Comparison of ENCODE assay signal across 22 mouse cellular contexts in genomic region chr6:94532086-94532485, GRCm38 (mm10). TPM values are rescaled to one million over a fixed set of nuclear protein-coding genes. Genes with fewer than 3 reads are reported as not detected.
A peak's percentile ranks its signal among the peaks of the same experiment; 100 is the strongest.
DNase-seq lines count a peak whose midpoint lies in the region; ATAC-seq and TF ChIP-seq lines count a peak whose summit lies in the region.
"Had no signal": no experiment of that assay in that cellular context is flagged by ENCODE, and none has a peak within 500 bp of the region (broad histone marks: within the 10 kb centered on the region; RNA-seq: fewer than 3 reads in every experiment).

No protein-coding gene starts in this region.

- TF ChIP-seq CTCF in liver, postnatal 0 days (IDR thresholded peaks at IDR 0.05; ENCODE audit: low read depth): no peak

- WGBS in liver, embryonic 13.5 days (ENCODE audit: insufficient replicate concordance): 51% methylated on average over 4 of the region's 4 CpGs
- WGBS in liver, embryonic 11.5 days: 70% methylated on average over 4 of the region's 4 CpGs
- 58% methylated on average over 4 of the region's 4 CpGs for WGBS in liver, postnatal 0 days (ENCODE audit: insufficient replicate concordance)

- no peak overlapping the region for H3K9ac ChIP-seq in liver, embryonic 13.5 days
- no peak overlapping the region for H3K9ac ChIP-seq in liver, embryonic 11.5 days (ENCODE audit: low read depth, low read length)
- H3K9ac ChIP-seq in liver, postnatal 0 days (replicated peaks): no peak overlapping the region
- H3K9ac ChIP-seq: embryonic facial prominence, embryonic 15.5 days; hindbrain, embryonic 12.5 days had no signal

- H3K27ac ChIP-seq in liver, embryonic 13.5 days: no peak overlapping the region
- H3K27ac ChIP-seq in liver, embryonic 11.5 days (ENCODE audit: low read depth, low read length): no peak overlapping the region
- H3K27ac ChIP-seq in liver, postnatal 0 days (ENCODE audit: low read depth): no peak overlapping the region
- H3K27ac ChIP-seq: embryonic facial prominence, embryonic 15.5 days; forebrain, embryonic 10.5 days; heart, embryonic 10.5 days; hindbrain, embryonic 12.5 days had no signal

- no peaks in the 10 kb centered on the region for H3K27me3 ChIP-seq in liver, embryonic 13.5 days
- H3K27me3 ChIP-seq in liver, embryonic 11.5 days (replicated peaks; ENCODE audit: control insufficient read depth, insufficient read depth, low read length): no peaks in the 10 kb centered on the region
- no peaks in the 10 kb centered on the region for H3K27me3 ChIP-seq in liver, postnatal 0 days (ENCODE audit: insufficient read depth, low read length)
- H3K27me3 ChIP-seq: embryonic facial prominence, embryonic 15.5 days; hindbrain, embryonic 12.5 days had no signal

- no peaks in the 10 kb centered on the region for H3K4me1 ChIP-seq in liver, embryonic 13.5 days (replicated peaks)
- no peaks in the 10 kb centered on the region for H3K4me1 ChIP-seq in liver, embryonic 11.5 days (replicated peaks; ENCODE audit: control insufficient read depth, insufficient read depth, low read length)
- no peaks in the 10 kb centered on the region for H3K4me1 ChIP-seq in liver, postnatal 0 days (ENCODE audit: insufficient read depth)
- H3K4me1 ChIP-seq: embryonic facial prominence, embryonic 15.5 days; heart, embryonic 10.5 days; hindbrain, embryonic 12.5 days had no signal

- no peak for TF ChIP-seq EP300 in liver, postnatal 0 days (IDR thresholded peaks at IDR 0.05; ENCODE audit: low read depth)

- H3K36me3 ChIP-seq in liver, embryonic 13.5 days: 0 out of 2 replicates have a peak, but pooled peaks cover 2% of the 10 kb centered on the region
- no peaks in the 10 kb centered on the region for H3K36me3 ChIP-seq in liver, embryonic 11.5 days (ENCODE audit: control insufficient read depth, insufficient read depth, low read length)
- H3K36me3 ChIP-seq in liver, postnatal 0 days (replicated peaks; ENCODE audit: insufficient read depth, low read length): no peaks in the 10 kb centered on the region
- H3K36me3 ChIP-seq: embryonic facial prominence, embryonic 15.5 days; hindbrain, embryonic 12.5 days had no signal

- ATAC-seq in frontal cortex, adult (ENCODE audit: low TSS enrichment): peak; percentile 99
- peak; percentile 45; the same call in 1 of the 2 replicates for ATAC-seq in liver, embryonic 13.5 days (ENCODE audit: low read depth)
- no peak for ATAC-seq in liver, embryonic 11.5 days (replicated peaks; ENCODE audit: low FRiP score)
- ATAC-seq in liver, postnatal 0 days: peak; percentile 36; the same call in 1 of the 2 replicates
- ATAC-seq: forebrain, embryonic 14.5 days; hindbrain, embryonic 16.5 days had no signal

- DNase-seq in frontal cortex, postnatal 10 days (ENCODE audit: low spot score in 2 of 2): no peak
- DNase-seq in liver, embryonic 13.5 days: no peak
- DNase-seq in liver, embryonic 11.5 days (ENCODE audit: low spot score): no peak
- peak; percentile 15 for DNase-seq in 416B (ENCODE audit: low read depth)
- DNase-seq in liver, postnatal 0 days: no peak
- DNase-seq in testis, postnatal 14 days (ENCODE audit: low spot score): no peak
- DNase-seq in thymus, postnatal 25 days: no peak
- DNase-seq: adrenal gland, postnatal 14 days; cerebellum, adult 2 months; cerebellum, postnatal 10 days; embryo, embryonic 11 days; gastrocnemius, postnatal 14 days; heart, postnatal 10 days; heart, postnatal 4 days had no signal

- H3K4me2 ChIP-seq in liver, embryonic 13.5 days: no peak overlapping the region
- H3K4me2 ChIP-seq in liver, embryonic 11.5 days: no peak overlapping the region
- no peak overlapping the region for H3K4me2 ChIP-seq in liver, postnatal 0 days (ENCODE audit: low read depth, low read length)
- H3K4me2 ChIP-seq: embryonic facial prominence, embryonic 15.5 days; hindbrain, embryonic 12.5 days had no signal

- H3K4me3 ChIP-seq in liver, embryonic 13.5 days (replicated peaks): no peak overlapping the region
- H3K4me3 ChIP-seq in liver, embryonic 11.5 days (ENCODE audit: low read depth, low read length): no peak overlapping the region
- no peak overlapping the region for H3K4me3 ChIP-seq in liver, postnatal 0 days (ENCODE audit: low read depth, low read length)
- H3K4me3 ChIP-seq: embryonic facial prominence, embryonic 15.5 days; erythroblast, embryonic 14.5 days; forebrain, embryonic 10.5 days; heart, embryonic 10.5 days; hindbrain, embryonic 12.5 days had no signal

- H3K9me3 ChIP-seq in liver, embryonic 13.5 days (replicated peaks): no peaks in the 10 kb centered on the region
- no peaks in the 10 kb centered on the region for H3K9me3 ChIP-seq in liver, embryonic 11.5 days (ENCODE audit: control insufficient read depth, low read length)
- no peaks in the 10 kb centered on the region for H3K9me3 ChIP-seq in liver, postnatal 0 days (ENCODE audit: low read length)
- H3K9me3 ChIP-seq: embryonic facial prominence, embryonic 15.5 days; forebrain, embryonic 10.5 days; heart, embryonic 10.5 days; hindbrain, embryonic 12.5 days had no signal

RNA-seq across cellular contexts. Expression of gene Slc25a26, which starts 32.0 kb away (rescaled TPM):
- polyA plus RNA-seq in liver, embryonic 13.5 days (2015; fragmentation: Nextera tagmentation; extraction: Ambion mirVana): 3.5 and 3.9 TPM in 2 replicates
- 6.4 and 8.2 TPM in 2 replicates for polyA plus RNA-seq in liver, embryonic 11.5 days (2014; fragmentation: Nextera tagmentation; extraction: Ambion mirVana)
- 3.0 and 3.6 TPM in 2 replicates for polyA plus RNA-seq in liver, postnatal 0 days (2015; fragmentation: Nextera tagmentation; extraction: Ambion mirVana)
